Mouse (Mus musculus) lung, adult 10 weeks (tissue): ENCODE results near the gene Uts2r. TPM values are rescaled to one million over a fixed set of nuclear protein-coding genes. Genes with fewer than 3 reads are reported as not detected.

ENCODE experiments used
- polyA plus RNA-seq: library from polyadenylated mRNA; stranded (reverse); fragments of 350-450 nt; fragmentation: Illumina TruSeq; extraction: RNeasy Lipid Tissue Mini Kit (QIAGEN cat#74804); gene quantifications from one replicate; pipeline ENCODE4 v1.2.3, GENCODE M21; 2014; ENCODE audit warnings: low read depth, low replicate concordance; ENCODE audit not compliant: insufficient read depth

Uts2r gene
- polyA plus RNA-seq = not detected

DNA sequence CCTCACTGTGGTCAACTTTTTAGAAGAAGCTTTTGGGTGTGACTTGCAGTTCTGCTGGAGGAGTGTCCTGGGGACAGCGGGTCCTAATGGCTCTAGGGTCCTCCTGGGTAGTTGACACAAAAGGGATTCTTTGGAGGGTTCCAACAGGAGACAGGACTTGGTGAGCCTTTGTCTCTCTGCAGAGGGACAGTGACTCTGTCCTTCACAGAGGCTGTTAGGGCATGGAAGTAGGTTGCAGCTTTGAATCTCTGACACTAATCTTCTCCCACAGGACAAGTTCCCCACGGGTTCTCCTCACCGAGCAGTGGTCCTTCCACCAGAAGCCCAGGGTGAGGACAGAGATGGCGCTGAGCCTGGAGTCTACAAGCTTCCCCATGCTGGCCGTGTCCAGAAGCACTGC lies at the start of gene Uts2r:
Gene Uts2r (plus strand): TSS at position 301 of the 400 bp plus-strand sequence.

DNA sequence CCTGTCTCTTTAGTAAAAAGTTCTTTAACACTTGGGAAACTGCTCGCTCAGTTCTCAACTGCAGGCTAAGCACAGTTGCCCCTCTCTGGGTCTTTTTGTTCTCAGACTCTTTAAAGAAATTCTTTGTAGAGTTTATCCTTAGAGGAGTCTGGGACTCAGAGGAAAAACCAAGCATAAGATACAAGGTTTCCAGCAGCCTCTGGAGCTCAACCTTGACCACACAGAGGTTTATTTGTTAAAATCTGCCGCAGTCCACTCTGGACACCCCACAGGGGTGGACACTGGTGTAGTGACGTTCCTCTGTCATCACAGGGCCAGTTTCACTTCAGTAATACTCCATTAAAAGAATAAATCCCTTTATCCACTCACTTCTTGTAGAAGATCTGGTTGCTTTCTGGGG lies 41.5 kb upstream of the Uts2r start, which contains the start of gene Tex19.2:
Gene Tex19.2 (minus strand): TSS at position 101 of the 400 bp plus-strand sequence.

DNA sequence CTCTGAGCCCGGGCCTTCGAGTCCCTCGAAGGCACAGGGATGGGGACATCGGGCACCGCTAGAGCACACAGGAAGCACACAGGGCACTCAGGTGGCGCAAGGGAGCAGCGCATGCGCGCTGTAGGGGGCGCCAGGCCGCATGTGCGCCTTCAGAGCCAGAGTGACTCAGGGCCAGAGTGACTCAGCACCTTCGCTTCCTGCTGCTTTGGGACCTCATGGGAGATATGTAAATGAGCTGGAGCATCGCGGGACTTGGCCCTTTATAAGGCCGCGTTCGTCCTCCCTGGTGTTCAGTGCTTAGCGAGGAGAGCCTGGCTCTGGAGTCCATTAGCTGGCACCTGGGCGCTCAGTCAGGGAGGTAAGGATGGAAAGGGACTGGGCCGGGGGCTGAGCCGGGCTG lies 14.2 kb upstream of the Uts2r start, which contains the start of gene Tex19.1:
Gene Tex19.1 (plus strand): TSS at position 279 of the 400 bp plus-strand sequence.

DNA sequence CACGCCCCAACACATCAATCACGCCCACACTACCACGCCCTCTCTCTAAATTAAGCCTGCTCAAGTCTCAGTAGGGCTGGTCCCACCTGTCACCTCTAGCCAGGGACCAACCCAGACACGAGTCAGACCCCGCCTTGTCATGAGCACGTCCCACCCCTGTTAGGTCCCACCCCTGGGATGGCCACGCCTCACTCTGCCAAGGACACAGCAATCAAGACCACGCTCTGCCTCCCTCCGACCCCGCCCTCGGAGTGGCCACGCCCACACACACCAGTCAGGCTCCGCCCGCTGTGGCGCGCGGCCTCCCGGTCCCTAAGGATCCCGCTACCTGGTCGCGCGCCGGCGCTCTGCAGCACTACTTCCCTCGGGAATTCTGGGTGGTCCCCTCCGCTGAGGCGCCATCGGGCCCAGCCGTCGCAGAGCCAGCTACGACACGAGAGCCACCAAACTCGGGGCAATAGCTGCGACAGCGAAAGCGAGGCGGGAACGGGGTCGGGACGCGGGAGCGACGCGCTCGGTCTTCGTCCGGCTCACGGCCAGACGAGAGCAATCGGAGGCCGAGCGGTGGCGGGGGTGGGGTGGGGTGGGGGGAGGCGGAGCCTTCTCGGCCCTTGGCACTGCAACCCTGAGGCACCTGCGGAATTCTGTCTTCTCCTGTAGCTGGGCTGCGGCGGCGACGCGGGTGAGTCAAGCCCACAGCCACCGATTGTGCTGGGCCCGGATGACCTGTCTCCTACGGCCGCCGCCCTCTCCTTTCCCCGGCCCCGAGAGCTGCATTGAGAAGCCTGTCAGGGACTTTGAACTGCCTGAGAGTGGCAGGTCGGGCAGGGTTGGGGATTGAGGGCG lies 44.3 kb downstream of the Uts2r start, which contains the start of the genes Hexdc and Ogfod3:
Gene Hexdc (plus strand): TSS at position 273 of the 846 bp plus-strand sequence.
Gene Ogfod3 (minus strand): TSS at position 551 of the 846 bp plus-strand sequence.

Other genes with a start within 250 kb of the Uts2r start
- gene Ccdc57, start 227.4 kb upstream of the Uts2r start, polyA plus RNA-seq = 2.1 TPM
- gene Slc16a3, start 211.8 kb upstream of the Uts2r start, polyA plus RNA-seq = 8.0 TPM
- gene Csnk1d, start 168.9 kb upstream of the Uts2r start, polyA plus RNA-seq = 48.8 TPM
- 9.5 TPM for gene Cd7, start 120.9 kb upstream of the Uts2r start, polyA plus RNA-seq
- not detected for gene Sectm1b, start 96.7 kb upstream of the Uts2r start, polyA plus RNA-seq
- gene Sectm1a, start 79.1 kb upstream of the Uts2r start, polyA plus RNA-seq = 0.18 TPM
- not detected for gene Tex19.2, start 41.6 kb upstream of the Uts2r start, polyA plus RNA-seq
- gene Tex19.1, start 14.1 kb upstream of the Uts2r start, polyA plus RNA-seq = not detected
- 6.6 TPM for gene Hexdc, start 44.2 kb downstream of the Uts2r start, polyA plus RNA-seq
- 14.5 TPM for gene Ogfod3, start 44.4 kb downstream of the Uts2r start, polyA plus RNA-seq
- 40.6 TPM for gene Cybc1, start 69.1 kb downstream of the Uts2r start, polyA plus RNA-seq
- 4.7 TPM for gene Narf, start 77.0 kb downstream of the Uts2r start, polyA plus RNA-seq
- 11.0 TPM for gene Foxk2, start 99.7 kb downstream of the Uts2r start, polyA plus RNA-seq
- 36.0 TPM for gene Wdr45b, start 194.2 kb downstream of the Uts2r start, polyA plus RNA-seq
- gene Rab40b, start 228.0 kb downstream of the Uts2r start, polyA plus RNA-seq = 2.6 TPM